Mouse (Mus musculus): ENCODE data around the gene Gm8439. TPM values are rescaled to one million over a fixed set of nuclear protein-coding genes. Genes with fewer than 3 reads are reported as not detected.

The Gm8439 gene
- polyA plus RNA-seq, 1 experiment from 2014 or later, result not detected

- peaks cover 2% of the 10 kb centered on the region; the same call in 1 of the 2 replicates for H3K36me3 ChIP-seq (ENCODE audit: control insufficient read depth, insufficient read depth, low read length)
- H3K27ac ChIP-seq (replicated peaks in 1 of 2; ENCODE audit: control insufficient read depth in 1 of 2, insufficient read depth in 1 of 2, low read depth in 2 of 2, low read length in 2 of 2), result peak overlapping the region; percentile 84 to 85
- ATAC-seq (ENCODE audit: insufficient number of reproducible peaks, insufficient read depth, low FRiP score, low read depth), result peak; percentile 34
- H3K9ac ChIP-seq (ENCODE audit: low read length), result peak overlapping the region; percentile 95
- WGBS, result 1% methylated on average over 27 of the region's 27 CpGs
- peaks cover 7 to 41% of the 10 kb centered on the region in 2 experiments for H3K4me1 ChIP-seq (ENCODE audit: control insufficient read depth in 2 of 2, insufficient read depth in 2 of 2, low read length in 2 of 2)
- peak overlapping the region; percentile 73 for H3K4me2 ChIP-seq (ENCODE audit: low read length)
- peak overlapping the region; percentile 78 to 83 for H3K4me3 ChIP-seq (ENCODE audit: control insufficient read depth in 1 of 2, insufficient read depth in 1 of 2, low read depth in 1 of 2, low read length in 2 of 2)
- H3K9me3 ChIP-seq (ENCODE audit: control insufficient read depth, low read length), result no peaks in the 10 kb centered on the region
- no peaks in the 10 kb centered on the region for H3K27me3 ChIP-seq (ENCODE audit: control insufficient read depth, insufficient read depth, low read length)
These were observed 18.0 kb upstream of the Gm8439 start for GRCm38 (mm10) chr4:120570438-120571069.

- H3K27ac ChIP-seq (replicated peaks in 1 of 2; ENCODE audit: control insufficient read depth in 1 of 2, insufficient read depth in 1 of 2, low read depth in 2 of 2, low read length in 2 of 2), result peak overlapping the region in 1 of 2 experiments; percentile 85; a peak in 3 of 4 replicates
- H3K4me3 ChIP-seq (ENCODE audit: control insufficient read depth in 1 of 2, insufficient read depth in 1 of 2, low read depth in 1 of 2, low read length in 2 of 2), result peak overlapping the region in 1 of 2 experiments; percentile 78; a peak in 2 of 4 replicates
- peak overlapping the region; percentile 73 for H3K4me2 ChIP-seq (ENCODE audit: low read length)
- peak overlapping the region; percentile 95 for H3K9ac ChIP-seq (ENCODE audit: low read length)
- H3K27me3 ChIP-seq (ENCODE audit: control insufficient read depth, insufficient read depth, low read length), result no peaks in the 10 kb centered on the region
- no peaks in the 10 kb centered on the region for H3K36me3 ChIP-seq (ENCODE audit: control insufficient read depth, insufficient read depth, low read length)
- ATAC-seq (ENCODE audit: insufficient number of reproducible peaks, insufficient read depth, low FRiP score, low read depth), result no peak
- peaks cover 7 to 39% of the 10 kb centered on the region in 2 experiments for H3K4me1 ChIP-seq (ENCODE audit: control insufficient read depth in 2 of 2, insufficient read depth in 2 of 2, low read length in 2 of 2)
- H3K9me3 ChIP-seq (ENCODE audit: control insufficient read depth, low read length), result no peaks in the 10 kb centered on the region
- WGBS, result 63% methylated on average over 3 of the region's 3 CpGs
These were observed 17.5 kb upstream of the Gm8439 start for GRCm38 (mm10) chr4:120571070-120571464.

- Histone ChIP-seq H3K4me3 (ENCODE audit: control insufficient read depth in 1 of 2, insufficient read depth in 1 of 2, low read depth in 1 of 2, low read length in 2 of 2) (no peak overlapping the region), H3K9me3 (ENCODE audit: control insufficient read depth, low read length) (no peaks in the 10 kb centered on the region), H3K4me1 (ENCODE audit: control insufficient read depth in 2 of 2, insufficient read depth in 2 of 2, low read length in 2 of 2) (peaks cover 7 to 34% of the 10 kb centered on the region in 2 experiments), H3K4me2 (ENCODE audit: low read length) (no peak overlapping the region), H3K27me3 (ENCODE audit: control insufficient read depth, insufficient read depth, low read length) (no peaks in the 10 kb centered on the region), H3K9ac (ENCODE audit: low read length) (no peak overlapping the region), H3K36me3 (ENCODE audit: control insufficient read depth, insufficient read depth, low read length) (no peaks in the 10 kb centered on the region), H3K27ac (replicated peaks in 1 of 2; ENCODE audit: control insufficient read depth in 1 of 2, insufficient read depth in 1 of 2, low read depth in 2 of 2, low read length in 2 of 2) (no peak overlapping the region)
- 63% methylated on average over 3 of the region's 3 CpGs for WGBS
- ATAC-seq (ENCODE audit: insufficient number of reproducible peaks, insufficient read depth, low FRiP score, low read depth), result no peak
These were observed 16.9 kb upstream of the Gm8439 start for GRCm38 (mm10) chr4:120571691-120572090.

GRCm38 (mm10) chr4:120580894-120581293 lies 7.7 kb upstream of the Gm8439 start:
- Histone ChIP-seq H3K9ac (ENCODE audit: low read length) (no peak overlapping the region), H3K9me3 (ENCODE audit: control insufficient read depth, low read length) (no peaks in the 10 kb centered on the region), H3K36me3 (ENCODE audit: control insufficient read depth, insufficient read depth, low read length) (no peaks in the 10 kb centered on the region), H3K4me3 (ENCODE audit: control insufficient read depth in 1 of 2, insufficient read depth in 1 of 2, low read depth in 1 of 2, low read length in 2 of 2) (no peak overlapping the region), H3K4me1 (ENCODE audit: control insufficient read depth in 2 of 2, insufficient read depth in 2 of 2, low read length in 2 of 2) (no peaks in the 10 kb centered on the region), H3K4me2 (ENCODE audit: low read length) (no peak overlapping the region), H3K27me3 (ENCODE audit: control insufficient read depth, insufficient read depth, low read length) (no peaks in the 10 kb centered on the region), H3K27ac (replicated peaks in 1 of 2; ENCODE audit: control insufficient read depth in 1 of 2, insufficient read depth in 1 of 2, low read depth in 2 of 2, low read length in 2 of 2) (no peak overlapping the region)
- no peak for ATAC-seq (ENCODE audit: insufficient number of reproducible peaks, insufficient read depth, low FRiP score, low read depth)
- 43% methylated on average over 5 of the region's 5 CpGs for WGBS

GRCm38 (mm10) chr4:120581711-120582110 lies 6.8 kb upstream of the Gm8439 start:
- Histone ChIP-seq H3K4me2 (ENCODE audit: low read length) (no peak overlapping the region), H3K36me3 (ENCODE audit: control insufficient read depth, insufficient read depth, low read length) (no peaks in the 10 kb centered on the region), H3K4me1 (ENCODE audit: control insufficient read depth in 2 of 2, insufficient read depth in 2 of 2, low read length in 2 of 2) (no peaks in the 10 kb centered on the region), H3K9ac (ENCODE audit: low read length) (no peak overlapping the region), H3K4me3 (ENCODE audit: control insufficient read depth in 1 of 2, insufficient read depth in 1 of 2, low read depth in 1 of 2, low read length in 2 of 2) (no peak overlapping the region), H3K27ac (replicated peaks in 1 of 2; ENCODE audit: control insufficient read depth in 1 of 2, insufficient read depth in 1 of 2, low read depth in 2 of 2, low read length in 2 of 2) (no peak overlapping the region), H3K27me3 (ENCODE audit: control insufficient read depth, insufficient read depth, low read length) (0 out of 2 replicates have a peak, but pooled peaks cover under 1% of the 10 kb centered on the region), H3K9me3 (ENCODE audit: control insufficient read depth, low read length) (no peaks in the 10 kb centered on the region)
- ATAC-seq (ENCODE audit: insufficient number of reproducible peaks, insufficient read depth, low FRiP score, low read depth), result no peak
- 83% methylated on average over 9 of the region's 9 CpGs for WGBS

GRCm38 (mm10) chr4:120586986-120587385 lies 1.6 kb upstream of the Gm8439 start:
- 61% methylated on average over 1 of the region's 1 CpGs for WGBS
- no peak for ATAC-seq (ENCODE audit: insufficient number of reproducible peaks, insufficient read depth, low FRiP score, low read depth)

GRCm38 (mm10) chr4:120589070-120589469 lies 525 bp downstream of the Gm8439 start:
- no peaks in the 10 kb centered on the region for H3K36me3 ChIP-seq (ENCODE audit: control insufficient read depth, insufficient read depth, low read length)
- no peak overlapping the region for H3K4me2 ChIP-seq (ENCODE audit: low read length)
- peaks cover 3 to 7% of the 10 kb centered on the region in 2 experiments for H3K4me1 ChIP-seq (ENCODE audit: control insufficient read depth in 2 of 2, insufficient read depth in 2 of 2, low read length in 2 of 2)
- WGBS, result 29% methylated on average over 3 of the region's 3 CpGs
- H3K9ac ChIP-seq (ENCODE audit: low read length), result no peak overlapping the region
- no peak for ATAC-seq (ENCODE audit: insufficient number of reproducible peaks, insufficient read depth, low FRiP score, low read depth)
- H3K27me3 ChIP-seq (ENCODE audit: control insufficient read depth, insufficient read depth, low read length), result 0 out of 2 replicates have a peak, but pooled peaks cover 7% of the 10 kb centered on the region
- H3K27ac ChIP-seq (replicated peaks in 1 of 2; ENCODE audit: control insufficient read depth in 1 of 2, insufficient read depth in 1 of 2, low read depth in 2 of 2, low read length in 2 of 2), result no peak overlapping the region
- no peak overlapping the region for H3K4me3 ChIP-seq (ENCODE audit: control insufficient read depth in 1 of 2, insufficient read depth in 1 of 2, low read depth in 1 of 2, low read length in 2 of 2)
- no peaks in the 10 kb centered on the region for H3K9me3 ChIP-seq (ENCODE audit: control insufficient read depth, low read length)

More at GRCm38 (mm10) chr4:120586986-120587385, 1.6 kb upstream of the Gm8439 start:
- H3K36me3 ChIP-seq (ENCODE audit: control insufficient read depth, insufficient read depth, low read length), result no peaks in the 10 kb centered on the region
- 0 out of 2 replicates have a peak, but pooled peaks cover 7% of the 10 kb centered on the region for H3K27me3 ChIP-seq (ENCODE audit: control insufficient read depth, insufficient read depth, low read length)
- H3K4me3 ChIP-seq (ENCODE audit: control insufficient read depth in 1 of 2, insufficient read depth in 1 of 2, low read depth in 1 of 2, low read length in 2 of 2), result no peak overlapping the region
- no peaks in the 10 kb centered on the region for H3K9me3 ChIP-seq (ENCODE audit: control insufficient read depth, low read length)
- peaks cover 3 to 7% of the 10 kb centered on the region in 2 experiments for H3K4me1 ChIP-seq (ENCODE audit: control insufficient read depth in 2 of 2, insufficient read depth in 2 of 2, low read length in 2 of 2)
- H3K27ac ChIP-seq (replicated peaks in 1 of 2; ENCODE audit: control insufficient read depth in 1 of 2, insufficient read depth in 1 of 2, low read depth in 2 of 2, low read length in 2 of 2), result no peak overlapping the region
- H3K9ac ChIP-seq (ENCODE audit: low read length), result no peak overlapping the region
- H3K4me2 ChIP-seq (ENCODE audit: low read length), result no peak overlapping the region
